Comparison of ENCODE assay signal across 31 mouse cellular contexts in genomic region chr10:111237434-111237833, GRCm38 (mm10).
"Had no signal": no experiment of that assay in that cellular context is flagged by ENCODE, and none has a peak within 500 bp of the region (broad histone marks: within the 10 kb centered on the region; RNA-seq: fewer than 3 reads in every experiment).

No protein-coding gene starts in this region.

- H3K9me3 ChIP-seq: limb, embryonic 10.5 days; limb, embryonic 12.5 days; limb, embryonic 13.5 days; limb, embryonic 15.5 days; liver, embryonic 12.5 days; liver, embryonic 13.5 days; liver, embryonic 15.5 days; lung, embryonic 15.5 days; megakaryocyte, embryonic 14.5 days; midbrain, embryonic 10.5 days; midbrain, embryonic 12.5 days; midbrain, embryonic 13.5 days; midbrain, embryonic 15.5 days; neural tube, embryonic 12.5 days had no signal

- ATAC-seq: liver, embryonic 12.5 days; liver, postnatal 0 days; lung, postnatal 0 days; midbrain, embryonic 13.5 days; midbrain, embryonic 15.5 days; midbrain, embryonic 16.5 days had no signal

- H3K9ac ChIP-seq: limb, embryonic 12.5 days; limb, embryonic 13.5 days; limb, embryonic 15.5 days; liver, embryonic 12.5 days; liver, embryonic 13.5 days; liver, embryonic 14.5 days; liver, embryonic 15.5 days; liver, postnatal 0 days; lung, embryonic 14.5 days; lung, embryonic 15.5 days; midbrain, embryonic 12.5 days; midbrain, embryonic 13.5 days; midbrain, embryonic 15.5 days; neural tube, embryonic 12.5 days had no signal

- H3K36me3 ChIP-seq: limb, embryonic 10.5 days; limb, embryonic 12.5 days; limb, embryonic 13.5 days; limb, embryonic 15.5 days; liver, embryonic 13.5 days; lung, embryonic 15.5 days; midbrain, embryonic 10.5 days; midbrain, embryonic 12.5 days; midbrain, embryonic 13.5 days; midbrain, embryonic 15.5 days; neural tube, embryonic 12.5 days had no signal

- DNase-seq: left cerebral cortex, postnatal 4 days; liver; liver, embryonic 13.5 days; liver, postnatal 0 days; lung, adult 18-20 months; lung, adult 2 months; lung, embryonic 14.5 days; lung, postnatal 10 days; lung, postnatal 14 days; lung, postnatal 36 days; lung, postnatal 4 days; midbrain, embryonic 14.5 days had no signal

- H3K27me3 ChIP-seq: limb, embryonic 12.5 days; limb, embryonic 13.5 days; limb, embryonic 15.5 days; liver, embryonic 12.5 days; liver, embryonic 13.5 days; liver, embryonic 15.5 days; lung, embryonic 15.5 days; megakaryocyte, embryonic 14.5 days; midbrain, embryonic 12.5 days; midbrain, embryonic 13.5 days; midbrain, embryonic 15.5 days; neural tube, embryonic 12.5 days had no signal

- H3K27ac ChIP-seq: limb, embryonic 10.5 days; limb, embryonic 12.5 days; limb, embryonic 13.5 days; limb, embryonic 15.5 days; liver, embryonic 12.5 days; liver, embryonic 13.5 days; liver, embryonic 14.5 days; liver, embryonic 15.5 days; lung, embryonic 15.5 days; macrophage; midbrain, embryonic 10.5 days; midbrain, embryonic 12.5 days; midbrain, embryonic 13.5 days; midbrain, embryonic 15.5 days; neural tube, embryonic 12.5 days had no signal

- H3K4me1 ChIP-seq: lung, embryonic 15.5 days; midbrain, embryonic 10.5 days; midbrain, embryonic 12.5 days; midbrain, embryonic 13.5 days; midbrain, embryonic 15.5 days; neural tube, embryonic 12.5 days had no signal

- H3K4me2 ChIP-seq: limb, embryonic 12.5 days; limb, embryonic 13.5 days; limb, embryonic 15.5 days; liver, embryonic 11.5 days; liver, embryonic 12.5 days; liver, embryonic 13.5 days; liver, embryonic 15.5 days; lung, embryonic 14.5 days; lung, embryonic 15.5 days; midbrain, embryonic 12.5 days; midbrain, embryonic 13.5 days; midbrain, embryonic 15.5 days; neural tube, embryonic 12.5 days had no signal

- H3K4me3 ChIP-seq: limb, embryonic 10.5 days; limb, embryonic 12.5 days; limb, embryonic 13.5 days; limb, embryonic 15.5 days; liver, embryonic 12.5 days; liver, embryonic 13.5 days; liver, embryonic 15.5 days; lung, embryonic 15.5 days; megakaryocyte, embryonic 14.5 days; midbrain, embryonic 10.5 days; midbrain, embryonic 12.5 days; midbrain, embryonic 13.5 days; midbrain, embryonic 15.5 days; myocyte; neural tube, embryonic 12.5 days had no signal
